Mouse (Mus musculus): Measurements from ENCODE around the gene Armcx4.
A peak's percentile ranks its signal among the peaks of the same experiment; 100 is the strongest.
"Not testable (repeated sequence)": the region's sequence is repeated elsewhere in the genome, so short reads cannot be mapped to it uniquely, and the experiment has no call there.

Gene Armcx4

GRCm38 (mm10) chrX:134686267-134686666, at the start of gene Armcx4:
Gene Armcx4, plus strand, starts transcription at chrX:134686519.
- DNase-seq: peak; percentile 64

DNA sequence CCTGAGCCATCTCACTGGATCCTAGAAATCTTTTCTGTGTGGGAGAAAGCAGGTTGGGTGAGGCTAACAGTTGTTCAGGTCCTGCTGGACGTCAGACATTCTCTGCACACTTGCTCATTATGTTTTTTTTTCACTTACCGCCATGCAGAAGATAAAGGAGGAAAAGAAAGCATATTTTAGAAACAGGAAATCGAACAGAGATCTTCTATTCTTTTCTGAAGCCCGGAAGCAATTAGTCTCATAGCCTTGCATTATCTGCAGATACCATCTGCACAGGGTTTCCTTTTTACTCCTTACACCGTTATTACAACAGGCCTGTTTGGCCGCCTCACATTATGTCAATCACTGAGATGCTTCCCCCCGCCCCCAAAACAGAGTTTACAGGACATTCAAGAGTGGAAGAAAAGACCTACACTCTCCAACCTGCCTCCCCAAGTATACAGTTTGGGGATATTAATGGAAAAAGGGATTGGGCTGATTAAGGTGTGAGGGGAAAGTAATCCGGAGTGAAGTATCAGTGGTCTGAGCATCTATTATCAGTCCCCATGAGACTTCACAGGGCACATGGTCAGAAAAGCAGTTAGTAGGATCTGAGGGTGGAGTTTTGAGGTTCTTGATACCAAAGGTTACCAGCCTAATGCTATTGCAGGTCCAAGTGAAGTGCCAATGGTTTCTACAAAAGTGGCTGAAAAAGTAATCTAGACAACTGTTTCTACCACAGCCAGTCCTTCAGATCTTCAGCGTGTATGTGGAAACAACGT, 45.1 kb upstream of the Armcx4 start:
- no peak for DNase-seq

DNA sequence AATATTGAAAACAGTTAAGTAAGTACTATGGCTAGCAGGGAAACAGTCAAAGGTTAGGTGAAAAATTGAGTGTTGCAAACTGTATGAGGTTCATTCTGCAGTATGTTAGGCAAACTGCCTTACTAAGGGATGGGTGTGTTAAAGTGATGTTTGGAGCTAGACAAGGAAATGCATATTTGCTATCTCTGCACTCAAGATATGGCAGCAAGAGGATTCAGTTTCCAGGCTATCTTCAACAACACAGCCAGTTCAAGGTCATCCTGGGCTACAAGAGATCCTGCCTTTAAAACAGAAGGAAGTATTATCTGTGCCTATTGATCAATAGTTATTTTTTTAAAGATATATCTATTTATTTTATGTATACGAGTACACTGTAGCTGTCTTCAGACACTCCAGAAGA, 40.0 kb upstream of the Armcx4 start:
- no peak for DNase-seq

- no peak for DNase-seq
Measured at GRCm38 (mm10) chrX:134647421-134647820, 38.9 kb upstream of the Armcx4 start.

GRCm38 (mm10) chrX:134648031-134648692, 38.2 kb upstream of the Armcx4 start:
- DNase-seq: peak; percentile 55

- DNase-seq: no peak
Measured at GRCm38 (mm10) chrX:134652061-134652460, 34.3 kb upstream of the Armcx4 start.

DNA sequence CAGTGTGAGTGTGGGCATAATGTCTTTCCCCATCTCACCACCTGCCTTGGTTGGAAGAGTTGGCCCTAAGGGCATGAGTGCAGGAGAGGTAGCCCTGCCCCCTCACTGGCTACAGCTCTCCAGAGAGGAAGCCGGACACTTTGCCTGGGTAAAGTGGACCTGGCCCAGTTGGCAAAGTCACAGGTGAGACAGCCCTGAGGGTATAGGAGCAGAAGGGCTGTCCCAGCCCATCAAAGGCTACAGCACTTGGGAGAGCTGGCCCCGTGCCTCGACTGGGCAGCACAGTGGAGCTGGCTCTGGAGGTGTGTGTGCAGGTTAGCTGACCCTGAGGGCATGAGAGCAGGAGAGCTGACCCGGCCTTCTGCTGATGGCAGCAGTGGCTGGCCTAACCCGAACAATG, 24.7 kb upstream of the Armcx4 start:
- no peak for DNase-seq

DNA sequence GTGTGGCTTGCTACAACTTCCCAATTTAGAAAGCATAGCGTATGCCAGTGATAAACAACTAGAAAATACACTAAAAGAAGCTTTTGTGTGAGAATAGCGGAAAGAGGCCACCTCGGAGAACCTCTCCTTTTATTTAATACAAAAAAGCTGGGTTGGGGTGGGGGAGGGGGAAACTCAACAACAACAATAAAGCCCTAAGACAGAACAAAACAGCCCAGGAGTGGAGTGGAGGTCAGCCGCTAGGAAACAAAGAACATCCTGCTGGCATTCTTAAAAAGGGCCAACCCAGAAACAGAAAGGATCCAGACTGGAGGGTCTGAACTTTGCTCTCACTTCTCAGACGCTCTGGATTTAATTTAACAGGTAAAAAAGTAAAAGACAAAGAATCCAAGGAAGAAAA, 11.3 kb upstream of the Armcx4 start:
- no peak for DNase-seq

DNA sequence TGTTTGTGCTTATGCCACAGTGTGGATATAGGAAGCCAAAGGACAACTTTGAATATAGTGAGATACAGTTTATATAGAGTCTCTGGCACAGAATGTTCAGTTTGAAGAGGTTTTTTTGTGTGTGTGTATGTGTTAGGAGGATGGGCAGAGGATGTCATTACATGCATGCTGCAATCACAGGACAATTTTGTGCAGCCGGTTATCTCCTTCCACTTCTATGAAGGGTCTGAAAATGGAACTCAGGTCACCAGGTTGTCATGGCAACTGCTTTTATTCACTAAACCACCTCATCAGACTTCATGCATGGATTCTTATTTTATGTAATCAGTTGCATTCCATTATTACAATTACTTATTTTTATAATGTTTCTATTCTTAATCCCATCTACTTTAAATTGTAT, 10.4 kb upstream of the Armcx4 start:
- DNase-seq: no peak

DNA sequence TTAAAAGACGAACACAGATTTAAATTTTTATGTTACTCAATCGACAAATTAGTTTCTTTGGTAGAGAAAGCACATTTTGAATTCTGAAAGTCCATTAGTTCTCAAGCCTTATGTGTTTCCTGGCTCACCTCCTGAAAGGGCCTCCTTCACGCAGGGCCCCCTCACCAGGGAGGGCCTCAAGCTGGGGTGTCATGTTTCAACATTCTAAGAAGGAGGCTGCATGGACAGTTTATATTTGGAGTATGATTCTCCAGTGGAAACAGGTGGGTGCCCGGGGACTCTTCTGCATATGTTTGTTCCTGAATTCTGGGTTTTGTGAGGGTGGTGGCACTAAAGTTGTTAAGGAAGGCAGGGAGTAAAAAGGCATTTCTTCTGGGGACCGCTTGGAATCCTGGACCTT, 1.4 kb upstream of the Armcx4 start:
- DNase-seq: peak; percentile 9

DNA sequence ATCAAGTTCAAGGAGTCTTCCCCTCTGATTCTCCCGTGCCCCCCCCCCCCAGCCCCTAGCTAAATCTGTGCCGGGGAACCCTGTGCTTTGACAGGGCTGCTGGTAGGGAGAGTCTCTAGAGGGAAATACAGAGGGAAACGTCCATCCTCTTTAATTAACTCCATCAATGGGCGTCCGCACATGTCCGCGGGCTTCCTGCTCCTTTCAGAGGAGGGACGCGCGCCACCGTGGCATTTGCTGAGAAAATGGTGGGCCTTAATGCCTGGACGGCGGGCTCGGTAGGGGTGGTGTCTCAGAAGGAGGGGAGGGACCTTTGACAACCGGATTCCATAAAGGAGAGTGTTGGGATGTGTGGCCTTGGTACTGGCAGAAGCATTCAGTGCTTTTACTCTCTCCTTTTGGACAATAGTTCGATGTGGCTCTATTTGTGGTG, 436 bp downstream of the Armcx4 start:
- peak; percentile 17 for DNase-seq

- DNase-seq: no peak
Measured at GRCm38 (mm10) chrX:134689676-134690075, 3.4 kb downstream of the Armcx4 start.

GRCm38 (mm10) chrX:134690871-134691539, 4.7 kb downstream of the Armcx4 start:
- DNase-seq: no peak

- no peak for DNase-seq
Measured at GRCm38 (mm10) chrX:134691540-134691935, 5.2 kb downstream of the Armcx4 start.

DNA sequence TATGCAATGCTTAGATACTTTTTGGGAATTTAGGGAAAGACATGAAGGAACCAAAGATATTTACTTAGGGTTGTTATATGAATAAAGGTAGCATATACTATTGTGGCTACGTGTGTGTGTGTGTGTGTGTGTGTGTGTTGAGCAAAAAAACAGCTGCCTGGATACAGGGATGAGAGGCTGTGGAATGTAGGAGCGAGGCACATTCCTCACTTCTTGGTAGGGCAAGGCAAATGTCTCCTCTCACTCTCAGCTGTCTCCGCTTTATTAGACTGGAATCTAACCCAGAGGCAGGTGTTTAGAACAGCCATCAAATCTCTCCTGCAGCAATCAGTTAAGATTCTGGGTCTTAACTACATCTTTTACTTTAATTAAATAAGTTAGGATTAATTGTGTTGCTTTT, 30.5 kb downstream of the Armcx4 start:
- DNase-seq: no peak

- peak; percentile 74 for DNase-seq
Measured at GRCm38 (mm10) chrX:134717752-134718308, 31.5 kb downstream of the Armcx4 start, which contains the start of gene Armcx1. Gene Armcx1, plus strand, starts transcription at chrX:134717963.

- peak; percentile 61 for DNase-seq
Measured at GRCm38 (mm10) chrX:134718524-134718923, 32.2 kb downstream of the Armcx4 start.

- not testable (repeated sequence) for DNase-seq
Measured at GRCm38 (mm10) chrX:134723762-134724161, 37.4 kb downstream of the Armcx4 start.

- no peak for DNase-seq
Measured at GRCm38 (mm10) chrX:134729778-134730177, 43.5 kb downstream of the Armcx4 start.

- no peak for DNase-seq
Measured at GRCm38 (mm10) chrX:134737796-134738195, 51.5 kb downstream of the Armcx4 start.

DNA sequence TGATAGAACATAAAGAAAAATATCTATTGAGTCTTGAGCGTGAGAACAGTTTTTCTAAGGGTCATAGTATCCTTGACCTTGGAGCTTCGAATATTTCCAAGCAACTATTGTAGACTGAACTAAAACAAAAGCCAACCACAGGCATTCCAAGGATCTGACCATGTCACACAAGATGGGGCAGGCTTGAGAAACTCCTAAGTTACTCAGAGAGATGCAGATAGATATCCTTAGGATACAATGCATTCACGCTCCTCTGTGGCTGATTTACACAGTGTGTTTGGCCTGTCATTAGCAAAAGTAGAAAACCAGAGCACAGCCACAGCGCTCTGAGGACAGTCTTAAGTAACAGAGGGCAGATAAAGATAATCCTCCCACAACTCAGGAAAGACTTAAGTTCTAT, 52.8 kb downstream of the Armcx4 start:
- DNase-seq: no peak

- no peak for DNase-seq
Measured at GRCm38 (mm10) chrX:134741862-134742261, 55.5 kb downstream of the Armcx4 start.

Data from right cerebral cortex, adult 18-20 months (tissue).